ENCODE assay signal across 23 mouse cellular contexts in the genomic region with DNA sequence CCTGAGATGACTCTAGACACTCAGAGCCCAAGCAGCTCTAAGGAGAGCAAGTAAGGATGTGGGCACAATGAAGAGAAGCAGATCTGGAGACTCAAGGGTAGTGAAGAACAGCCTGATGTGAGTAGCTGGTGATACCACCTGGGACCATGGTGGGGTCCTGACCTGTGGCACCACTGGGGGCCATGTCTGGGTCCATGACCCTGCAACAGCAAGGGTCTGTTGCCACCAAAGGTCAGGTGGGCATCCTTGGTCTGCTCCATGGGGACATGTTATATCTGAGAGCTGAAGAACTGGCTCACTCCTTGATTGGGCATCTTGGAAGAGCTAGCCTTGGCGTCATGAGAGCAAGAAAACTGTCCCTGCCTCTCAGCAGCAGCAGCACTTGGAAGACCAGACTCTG.
DNase-seq lines count a peak whose midpoint lies in the region; ATAC-seq lines count a peak whose summit lies in the region.
"Had no signal": no experiment of that assay in that cellular context is flagged by ENCODE, and none has a peak within 500 bp of the region (broad histone marks: within the 10 kb centered on the region; RNA-seq: fewer than 3 reads in every experiment).

No protein-coding gene starts in this region.

- WGBS in forebrain, embryonic 11.5 days: 85% methylated on average over 1 of the region's 1 CpGs
- 89% methylated on average over 1 of the region's 1 CpGs for WGBS in forebrain, embryonic 16.5 days
- 92% methylated on average over 1 of the region's 1 CpGs for WGBS in kidney, embryonic 14.5 days
- 81% methylated on average over 1 of the region's 1 CpGs for WGBS in kidney, embryonic 16.5 days
- 92% methylated on average over 1 of the region's 1 CpGs for WGBS in midbrain, embryonic 12.5 days
- WGBS in midbrain, embryonic 14.5 days: 93% methylated on average over 1 of the region's 1 CpGs

- H3K4me3 ChIP-seq in forebrain, embryonic 11.5 days (ENCODE audit: low read depth, low read length): no peak overlapping the region
- no peak overlapping the region for H3K4me3 ChIP-seq in forebrain, embryonic 16.5 days (replicated peaks; ENCODE audit: low read length)
- no peak overlapping the region for H3K4me3 ChIP-seq in kidney, embryonic 14.5 days (ENCODE audit: low read length)
- no peak overlapping the region for H3K4me3 ChIP-seq in kidney, embryonic 16.5 days (ENCODE audit: low read length)
- H3K4me3 ChIP-seq in midbrain, embryonic 12.5 days: no peak overlapping the region
- H3K4me3 ChIP-seq in midbrain, embryonic 14.5 days (replicated peaks; ENCODE audit: low read depth, low read length): no peak overlapping the region
- H3K4me3 ChIP-seq: embryonic facial prominence, embryonic 12.5 days; embryonic facial prominence, embryonic 15.5 days; erythroblast, embryonic 14.5 days; forebrain, embryonic 10.5 days; forebrain, embryonic 13.5 days; forebrain, embryonic 15.5 days had no signal

- no peaks in the 10 kb centered on the region for H3K36me3 ChIP-seq in forebrain, embryonic 11.5 days (ENCODE audit: control insufficient read depth, insufficient read depth, low read length)
- no peaks in the 10 kb centered on the region for H3K36me3 ChIP-seq in forebrain, embryonic 16.5 days (ENCODE audit: control insufficient read depth, insufficient read depth)
- H3K36me3 ChIP-seq in kidney, embryonic 14.5 days (ENCODE audit: control insufficient read depth, insufficient read depth, low read length): no peaks in the 10 kb centered on the region
- no peaks in the 10 kb centered on the region for H3K36me3 ChIP-seq in kidney, embryonic 16.5 days (ENCODE audit: insufficient read depth, low read length)
- no peaks in the 10 kb centered on the region for H3K36me3 ChIP-seq in midbrain, embryonic 12.5 days
- no peaks in the 10 kb centered on the region for H3K36me3 ChIP-seq in midbrain, embryonic 14.5 days (ENCODE audit: control insufficient read depth, insufficient read depth, low read length)
- H3K36me3 ChIP-seq: embryonic facial prominence, embryonic 12.5 days; embryonic facial prominence, embryonic 15.5 days; forebrain, embryonic 10.5 days; forebrain, embryonic 15.5 days had no signal

- no peaks in the 10 kb centered on the region; the same call in 1 of the 2 replicates for H3K27me3 ChIP-seq in forebrain, embryonic 11.5 days (ENCODE audit: control insufficient read depth, insufficient read depth, low read length)
- H3K27me3 ChIP-seq in forebrain, embryonic 16.5 days (replicated peaks; ENCODE audit: control insufficient read depth, insufficient read depth, low read length): peaks cover 2% of the 10 kb centered on the region; the same call in 1 of the 2 replicates
- no peaks in the 10 kb centered on the region for H3K27me3 ChIP-seq in kidney, embryonic 14.5 days (ENCODE audit: control insufficient read depth, insufficient read depth, low read length)
- H3K27me3 ChIP-seq in kidney, embryonic 16.5 days (ENCODE audit: insufficient read depth, low read length): no peaks in the 10 kb centered on the region
- H3K27me3 ChIP-seq in midbrain, embryonic 12.5 days: no peaks in the 10 kb centered on the region
- no peaks in the 10 kb centered on the region for H3K27me3 ChIP-seq in midbrain, embryonic 14.5 days (ENCODE audit: control insufficient read depth, insufficient read depth, low read length)
- H3K27me3 ChIP-seq: embryonic facial prominence, embryonic 12.5 days; embryonic facial prominence, embryonic 15.5 days; forebrain, embryonic 13.5 days; forebrain, embryonic 15.5 days had no signal

- H3K4me2 ChIP-seq in forebrain, embryonic 11.5 days (ENCODE audit: low read depth, low read length, severe bottlenecking): no peak overlapping the region
- H3K4me2 ChIP-seq in forebrain, embryonic 16.5 days (ENCODE audit: low read length): no peak overlapping the region
- H3K4me2 ChIP-seq in kidney, embryonic 14.5 days (replicated peaks; ENCODE audit: low read depth, low read length): no peak overlapping the region
- H3K4me2 ChIP-seq in kidney, embryonic 16.5 days (replicated peaks; ENCODE audit: low read depth, low read length): no peak overlapping the region
- no peak overlapping the region for H3K4me2 ChIP-seq in midbrain, embryonic 12.5 days (replicated peaks)
- H3K4me2 ChIP-seq in midbrain, embryonic 14.5 days (ENCODE audit: low read length): no peak overlapping the region
- H3K4me2 ChIP-seq: embryonic facial prominence, embryonic 12.5 days; embryonic facial prominence, embryonic 15.5 days; forebrain, embryonic 13.5 days; forebrain, embryonic 15.5 days had no signal

- H3K9me3 ChIP-seq in forebrain, embryonic 11.5 days (ENCODE audit: control insufficient read depth, low read length): no peaks in the 10 kb centered on the region
- no peaks in the 10 kb centered on the region for H3K9me3 ChIP-seq in forebrain, embryonic 16.5 days (ENCODE audit: control insufficient read depth, low read length)
- H3K9me3 ChIP-seq in kidney, embryonic 14.5 days (ENCODE audit: control insufficient read depth, low read length): no peaks in the 10 kb centered on the region
- no peaks in the 10 kb centered on the region for H3K9me3 ChIP-seq in kidney, embryonic 16.5 days (ENCODE audit: low read length)
- H3K9me3 ChIP-seq in midbrain, embryonic 12.5 days: no peaks in the 10 kb centered on the region
- H3K9me3 ChIP-seq in midbrain, embryonic 14.5 days (ENCODE audit: control insufficient read depth, low read length): no peaks in the 10 kb centered on the region
- H3K9me3 ChIP-seq: embryonic facial prominence, embryonic 12.5 days; embryonic facial prominence, embryonic 15.5 days; forebrain, embryonic 10.5 days; forebrain, embryonic 13.5 days; forebrain, embryonic 15.5 days had no signal

- H3K4me1 ChIP-seq in forebrain, embryonic 11.5 days (replicated peaks; ENCODE audit: control insufficient read depth, insufficient read depth, low read length): no peaks in the 10 kb centered on the region
- peaks cover 7% of the 10 kb centered on the region for H3K4me1 ChIP-seq in forebrain, embryonic 16.5 days (replicated peaks; ENCODE audit: control insufficient read depth, insufficient read depth, low read length)
- H3K4me1 ChIP-seq in kidney, embryonic 14.5 days (ENCODE audit: control insufficient read depth, insufficient read depth, low read length): no peaks in the 10 kb centered on the region
- H3K4me1 ChIP-seq in kidney, embryonic 16.5 days (ENCODE audit: insufficient read depth, low read length): no peaks in the 10 kb centered on the region
- no peaks in the 10 kb centered on the region for H3K4me1 ChIP-seq in midbrain, embryonic 12.5 days
- peaks cover 7% of the 10 kb centered on the region; the same call in 1 of the 2 replicates for H3K4me1 ChIP-seq in midbrain, embryonic 14.5 days (ENCODE audit: control insufficient read depth, insufficient read depth, low read length)
- H3K4me1 ChIP-seq: embryonic facial prominence, embryonic 12.5 days; embryonic facial prominence, embryonic 15.5 days; forebrain, embryonic 10.5 days had no signal

- no peak for DNase-seq in forebrain, embryonic 11.5 days (ENCODE audit: low spot score)
- no peak for DNase-seq in kidney, postnatal 14 days
- DNase-seq in kidney, adult 18-20 months: no peak
- no peak for DNase-seq in midbrain, embryonic 14.5 days
- DNase-seq: adrenal gland, adult 2 months; adrenal gland, postnatal 10 days; adrenal gland, postnatal 25 days; cerebellum, adult 11 months; cerebellum, adult 18-20 months; cerebellum, adult 8-10 months; cerebellum, adult 9-11 months; cerebellum, postnatal 14 days; cerebellum, postnatal 36 days had no signal

- peak; percentile 45; the same call in 1 of the 2 replicates for ATAC-seq in forebrain, embryonic 11.5 days (replicated peaks; ENCODE audit: low FRiP score)
- no peak for ATAC-seq in forebrain, embryonic 16.5 days
- 0 out of 2 replicates have a peak, but pooled peaks have one; percentile 46 for ATAC-seq in kidney, embryonic 14.5 days (ENCODE audit: low FRiP score, low TSS enrichment)
- ATAC-seq in kidney, embryonic 16.5 days (ENCODE audit: low FRiP score, low TSS enrichment): 0 out of 2 replicates have a peak, but pooled peaks have one; percentile 27
- 0 out of 2 replicates have a peak, but pooled peaks have one; percentile 19 for ATAC-seq in midbrain, embryonic 12.5 days (ENCODE audit: low FRiP score, low read depth)
- ATAC-seq in midbrain, embryonic 14.5 days (ENCODE audit: low FRiP score, low TSS enrichment): no peak
- ATAC-seq: forebrain, embryonic 13.5 days; forebrain, embryonic 15.5 days had no signal

- no peak overlapping the region for H3K27ac ChIP-seq in forebrain, embryonic 11.5 days (ENCODE audit: low read depth, low read length)
- no peak overlapping the region for H3K27ac ChIP-seq in forebrain, embryonic 16.5 days (ENCODE audit: low read length)
- no peak overlapping the region for H3K27ac ChIP-seq in kidney, embryonic 14.5 days (ENCODE audit: low read depth, low read length)
- no peak overlapping the region for H3K27ac ChIP-seq in kidney, embryonic 16.5 days (ENCODE audit: low read length)
- H3K27ac ChIP-seq in midbrain, embryonic 12.5 days (replicated peaks): no peak overlapping the region
- no peak overlapping the region for H3K27ac ChIP-seq in midbrain, embryonic 14.5 days (replicated peaks; ENCODE audit: low read depth, low read length)
- H3K27ac ChIP-seq: embryonic facial prominence, embryonic 12.5 days; embryonic facial prominence, embryonic 15.5 days; forebrain, embryonic 10.5 days; forebrain, embryonic 13.5 days; forebrain, embryonic 15.5 days had no signal

- no peak overlapping the region for H3K9ac ChIP-seq in forebrain, embryonic 11.5 days (ENCODE audit: low read length)
- H3K9ac ChIP-seq in forebrain, embryonic 16.5 days (replicated peaks; ENCODE audit: low read depth, low read length): no peak overlapping the region
- no peak overlapping the region for H3K9ac ChIP-seq in kidney, embryonic 14.5 days (ENCODE audit: low read depth, low read length)
- H3K9ac ChIP-seq in kidney, embryonic 16.5 days (replicated peaks; ENCODE audit: low read length): no peak overlapping the region
- H3K9ac ChIP-seq in midbrain, embryonic 12.5 days (replicated peaks): no peak overlapping the region
- H3K9ac ChIP-seq in midbrain, embryonic 14.5 days (replicated peaks; ENCODE audit: low read length): no peak overlapping the region
- H3K9ac ChIP-seq: embryonic facial prominence, embryonic 12.5 days; embryonic facial prominence, embryonic 15.5 days; forebrain, embryonic 13.5 days; forebrain, embryonic 15.5 days had no signal

Comparison
In these comparisons a context has a peak if more than half of its experiments do, and no peak if none do; other contexts are left out.
1. ATAC-seq: peak in forebrain, embryonic 11.5 days (single experiment), kidney, embryonic 14.5 days (single experiment), kidney, embryonic 16.5 days (single experiment) and midbrain, embryonic 12.5 days (single experiment); none in forebrain, embryonic 16.5 days (single experiment) and midbrain, embryonic 14.5 days (single experiment).